Mouse (Mus musculus): Measurements from ENCODE around the gene Mettl26.

Mettl26 gene

DNA sequence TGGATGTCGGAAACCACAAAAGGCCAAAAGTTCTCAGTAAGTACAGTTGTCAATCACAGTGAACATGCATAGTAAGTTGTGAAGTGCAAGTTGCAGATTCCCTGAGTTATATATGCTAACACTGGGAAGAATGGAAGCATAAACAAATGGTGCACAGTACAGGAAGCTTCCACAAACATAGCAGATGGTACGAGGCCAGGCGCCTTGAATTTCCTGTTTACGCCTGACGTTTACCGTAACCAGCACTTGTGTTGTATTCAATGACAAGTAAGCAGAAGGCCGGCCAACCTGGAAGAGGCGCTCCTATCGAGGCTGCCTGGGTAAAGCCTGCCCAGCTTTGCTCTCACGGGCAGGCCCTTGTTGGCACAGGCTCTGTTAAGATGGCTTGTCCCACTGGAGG, 12.6 kb downstream of the Mettl26 start:
- no peak for DNase-seq

DNA sequence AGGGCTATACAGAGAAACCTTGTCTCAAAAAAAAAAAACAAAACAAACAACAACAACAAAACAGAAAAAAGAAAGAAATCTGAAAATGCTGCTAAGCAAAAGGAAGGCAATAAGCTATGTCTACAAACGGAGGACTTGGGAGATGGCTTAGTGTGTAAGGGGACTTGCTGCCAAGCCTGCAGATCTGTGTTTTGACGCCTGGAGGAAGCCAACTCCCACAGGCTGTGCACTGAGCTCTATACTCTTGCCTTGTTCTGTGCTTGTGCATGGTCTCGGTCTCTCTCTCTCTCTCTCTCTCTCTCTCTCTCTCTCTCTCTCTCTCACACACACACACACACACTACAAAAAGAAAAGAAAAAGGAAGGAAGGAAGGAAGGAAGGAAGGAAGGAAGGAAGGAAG, 14.0 kb downstream of the Mettl26 start:
- DNase-seq: no peak

DNA sequence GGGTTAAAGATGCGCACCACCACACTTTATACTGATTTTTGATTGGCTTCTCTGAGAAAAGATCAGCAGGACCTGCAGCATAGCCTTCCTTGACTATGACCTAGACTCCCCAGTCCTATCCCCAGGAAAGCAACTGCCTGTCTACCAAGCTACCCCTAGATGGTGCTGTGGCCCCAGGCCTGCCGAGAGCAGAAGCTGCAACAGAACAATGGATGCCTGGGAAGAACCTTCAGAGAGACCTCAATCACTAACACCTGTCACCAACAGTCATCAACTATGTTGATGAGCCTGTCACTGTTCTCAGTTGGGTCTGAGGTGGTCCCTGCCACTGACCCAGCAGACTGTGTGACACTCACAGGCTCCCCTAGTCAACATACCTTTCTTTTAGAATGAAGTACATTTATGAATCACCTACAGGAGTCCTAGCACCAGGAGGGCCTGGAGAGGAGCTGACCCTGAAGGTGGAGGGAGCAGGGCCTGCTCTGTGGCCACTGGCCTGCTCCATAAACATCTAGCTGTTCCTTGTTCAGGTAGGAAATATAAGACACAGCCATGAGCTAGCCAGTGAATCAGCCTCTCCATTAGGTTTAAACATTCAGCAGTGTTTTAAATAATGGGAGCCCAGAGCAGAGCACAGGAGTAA, 19.2 kb downstream of the Mettl26 start:
- DNase-seq: peak; percentile 76

DNA sequence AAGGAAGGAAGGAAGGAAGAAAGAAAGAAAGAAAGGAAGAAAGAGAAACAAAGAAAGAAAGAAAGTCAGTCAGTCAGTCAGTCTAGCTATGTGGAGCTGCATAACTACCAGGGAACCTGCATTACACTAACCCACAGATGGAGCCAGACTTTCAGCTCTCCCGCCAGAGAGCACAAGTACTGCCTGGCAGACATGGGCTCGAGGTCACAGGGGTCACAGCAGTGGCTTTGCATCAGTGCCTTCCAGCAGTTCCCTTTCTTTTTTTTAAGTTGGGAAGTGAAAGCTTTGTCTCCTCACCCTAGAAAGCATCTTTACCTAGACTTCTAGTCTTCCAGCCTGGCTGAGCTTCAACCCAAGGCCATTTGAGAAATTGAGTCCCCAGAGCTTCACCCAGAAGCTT, 20.5 kb downstream of the Mettl26 start:
- DNase-seq: no peak

GRCm38 (mm10) chr17:25895891-25896290, 21.0 kb downstream of the Mettl26 start:
- DNase-seq: no peak

DNA sequence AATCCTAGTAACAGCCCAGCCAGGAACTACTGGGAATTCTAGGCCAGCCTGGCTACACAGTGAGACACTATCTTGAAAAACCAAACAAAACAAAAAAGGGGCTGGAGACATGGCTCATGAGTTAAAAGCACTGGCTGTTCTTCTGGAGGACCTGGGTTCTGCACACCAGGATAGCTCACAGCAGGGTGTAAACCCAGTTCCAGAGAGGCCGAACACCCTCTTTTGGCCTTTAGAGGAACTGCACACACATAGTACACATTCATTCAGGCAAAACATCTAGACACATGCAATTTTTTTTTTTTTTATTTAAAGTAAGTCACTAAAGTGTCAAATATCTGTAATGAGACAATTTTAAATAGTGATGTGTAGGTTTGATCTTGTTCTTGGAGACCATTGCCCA, 25.3 kb downstream of the Mettl26 start:
- DNase-seq: no peak

- DNase-seq: no peak
These were observed 28.2 kb downstream of the Mettl26 start for GRCm38 (mm10) chr17:25903061-25903460.

GRCm38 (mm10) chr17:25907640-25908039, 32.8 kb downstream of the Mettl26 start:
- no peak for DNase-seq

DNA sequence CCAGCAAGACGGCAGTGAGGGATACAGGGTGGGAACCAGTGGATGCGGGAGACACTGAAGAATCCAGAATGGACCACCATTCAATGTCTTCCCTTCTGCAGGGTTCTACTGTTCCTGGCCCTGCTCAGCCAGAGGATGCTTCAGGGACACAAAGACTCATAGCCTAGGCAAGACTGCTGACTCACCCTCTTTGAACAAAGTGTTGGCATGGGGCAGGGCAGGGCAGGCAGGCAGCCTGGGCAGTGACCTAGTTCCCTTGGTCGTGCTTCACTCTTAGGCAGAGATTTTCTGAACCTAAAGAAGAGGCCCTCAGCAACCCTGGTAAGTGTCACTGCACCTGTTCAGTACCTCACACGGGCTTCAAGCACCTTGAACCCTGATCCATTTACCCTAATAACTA, 36.9 kb downstream of the Mettl26 start:
- DNase-seq: no peak

- no peak for DNase-seq
These were observed 38.5 kb downstream of the Mettl26 start for GRCm38 (mm10) chr17:25913186-25913876.

DNA sequence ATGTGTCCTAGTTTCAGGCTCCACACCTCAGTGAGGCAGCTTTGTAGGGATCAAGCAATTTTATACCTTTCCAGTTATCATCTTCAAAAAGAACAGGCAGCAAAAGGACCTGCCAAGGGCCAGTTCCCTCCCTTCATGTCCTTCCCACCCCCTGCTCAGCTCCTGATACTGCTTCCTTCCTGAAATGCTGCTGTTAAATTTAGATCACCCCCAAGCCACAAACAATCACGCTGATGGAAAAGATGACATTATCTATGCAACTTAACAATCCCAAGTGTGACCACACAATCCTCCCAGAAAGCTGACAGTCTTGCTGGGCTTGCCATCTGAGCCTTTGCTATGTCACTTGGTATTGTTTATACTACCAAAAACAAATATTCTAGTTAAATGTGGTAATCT, 39.0 kb downstream of the Mettl26 start:
- no peak for DNase-seq

- DNase-seq: no peak
These were observed 39.4 kb downstream of the Mettl26 start for GRCm38 (mm10) chr17:25914295-25914694.

GRCm38 (mm10) chr17:25916931-25917647, 42.2 kb downstream of the Mettl26 start:
- no peak for DNase-seq

DNA sequence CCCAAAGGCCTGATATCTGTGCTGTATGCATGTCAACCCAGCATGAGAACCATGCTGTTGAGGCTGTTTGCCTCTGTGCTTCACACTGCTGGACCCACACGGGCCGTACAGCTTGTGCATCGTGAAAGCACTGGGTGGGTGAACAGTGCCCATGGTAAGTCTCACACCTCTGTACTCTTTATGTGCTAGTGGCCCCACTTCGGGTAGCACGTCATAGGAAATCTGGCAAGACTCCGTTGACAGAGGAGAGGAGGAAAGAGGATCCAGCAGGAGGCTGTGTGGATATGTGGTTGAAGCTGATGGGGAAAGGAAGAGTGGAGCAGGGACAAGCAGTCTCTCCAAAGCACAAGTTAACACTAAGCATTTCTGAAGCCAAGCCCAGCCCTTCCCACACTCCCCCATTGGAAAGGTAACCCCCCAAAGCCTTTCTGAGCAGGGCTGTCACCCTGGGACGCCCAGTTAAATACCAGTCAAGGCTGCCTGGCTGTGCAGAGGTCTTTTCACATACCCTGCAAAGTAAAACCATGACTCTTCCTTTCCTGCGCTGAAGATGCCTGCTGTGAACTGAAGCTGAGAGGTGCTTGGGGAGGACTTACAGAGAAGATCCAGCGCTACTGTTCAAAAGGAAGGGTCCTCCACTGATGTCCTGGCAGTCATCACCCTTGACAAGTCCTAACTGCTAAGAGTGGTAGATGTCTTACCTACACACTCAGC, 43.3 kb downstream of the Mettl26 start:
- no peak for DNase-seq

GRCm38 (mm10) chr17:25919144-25919785, 44.4 kb downstream of the Mettl26 start, which contains the start of gene Rab40c:
Rab40c (minus strand) TSS chr17:25919727.
- DNase-seq: peak; percentile 64

- DNase-seq: peak; percentile 100
These were observed 45.1 kb downstream of the Mettl26 start for GRCm38 (mm10) chr17:25919786-25920642.

DNA sequence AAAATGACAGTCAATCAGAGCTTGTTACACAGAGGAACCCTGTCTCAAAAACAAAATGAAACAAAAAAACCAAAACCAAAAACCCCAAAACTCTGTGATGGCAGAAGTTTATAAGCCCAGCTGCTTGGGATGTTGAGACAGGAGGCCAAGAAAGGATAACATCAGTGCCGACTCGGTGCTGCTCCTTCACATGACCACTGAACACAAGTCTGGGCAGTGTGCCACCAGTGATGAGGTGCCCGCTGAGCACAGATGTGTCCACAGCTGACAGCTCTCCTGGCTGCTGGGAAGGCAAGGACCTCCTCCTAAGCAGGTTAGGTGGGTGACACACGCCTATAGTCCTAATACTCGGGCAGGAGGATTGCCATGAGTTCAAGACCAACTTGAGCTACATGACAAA, 47.2 kb downstream of the Mettl26 start:
- no peak for DNase-seq

DNA sequence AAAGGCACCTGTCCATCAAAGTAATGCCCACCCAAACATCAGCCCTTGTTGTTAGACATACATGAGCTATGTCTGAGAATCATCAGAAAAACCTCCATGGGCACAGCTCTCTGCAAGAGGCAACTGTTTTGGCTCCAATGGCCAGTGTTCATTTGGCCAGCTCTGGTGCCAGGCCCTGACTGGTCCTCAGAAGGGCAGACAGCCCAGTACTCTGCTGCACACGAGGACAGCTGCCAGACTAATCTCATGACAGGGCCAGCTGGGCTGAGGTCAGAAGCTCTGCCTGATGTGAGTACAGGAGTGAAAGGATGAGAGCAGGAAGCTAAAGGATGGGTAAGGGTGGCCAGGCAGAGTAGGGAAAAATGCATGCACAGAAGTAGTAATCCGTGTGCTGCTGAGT, 50.5 kb downstream of the Mettl26 start:
- no peak for DNase-seq

Data from liver (tissue).